Mouse (Mus musculus): Measurements from ENCODE around the gene Olfr1287. TPM values are rescaled to one million over a fixed set of nuclear protein-coding genes. Genes with fewer than 3 reads are reported as not detected.

The Olfr1287 gene
- not detected for polyA plus RNA-seq (2012; fragmentation: generic; extraction: Trizol)

GRCm38 (mm10) chr2:111448842-111449241, at the start of gene Olfr1287:
Olfr1287 (plus strand) TSS chr2:111449142.

DNA sequence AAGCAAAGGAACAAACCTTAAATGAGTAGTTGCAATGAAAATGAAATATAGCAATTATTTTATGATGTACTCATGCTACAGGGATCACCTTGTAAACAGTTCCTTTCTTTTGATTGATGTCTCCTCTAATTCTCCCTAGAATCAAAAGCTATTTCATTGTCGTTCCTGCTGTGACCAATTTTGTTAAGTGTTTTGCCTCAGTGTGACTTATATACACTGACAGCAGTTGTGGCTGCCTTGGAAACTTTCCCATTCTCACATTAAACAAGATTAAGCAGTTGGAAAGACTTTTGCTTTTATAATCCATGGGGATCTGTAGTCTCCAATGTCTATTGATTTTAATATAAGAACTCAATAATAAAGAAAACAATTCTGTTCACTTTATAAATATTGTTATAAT, 26.0 kb upstream of the Olfr1287 start, which contains the start of gene Olfr1286:
TSS of gene Olfr1286 (minus strand) at position 185 of the 400 bp plus-strand sequence.

GRCm38 (mm10) chr2:111473801-111474200, 24.9 kb downstream of the Olfr1287 start, which contains the start of gene Olfr1288:
Olfr1288 (plus strand) TSS chr2:111474101.

DNA sequence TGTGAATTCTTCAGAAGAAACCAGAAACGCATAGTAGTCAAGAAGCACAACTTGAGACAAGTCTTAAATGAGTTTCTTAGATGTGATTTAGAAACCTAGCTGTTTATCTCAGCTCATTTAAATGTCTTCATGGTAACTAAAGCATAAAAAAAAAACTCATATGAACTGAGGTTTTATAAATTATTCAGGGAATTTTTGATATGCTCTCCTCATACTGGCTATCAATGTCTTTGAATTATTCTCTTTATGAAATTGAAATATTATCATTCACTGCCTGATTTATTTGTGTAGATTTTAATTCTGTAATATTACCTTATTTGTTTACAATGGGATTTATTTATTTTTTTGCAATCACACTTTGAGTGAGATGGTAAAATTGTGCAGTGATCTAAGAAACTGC, 31.6 kb downstream of the Olfr1287 start, which contains the start of gene Olfr1289:
TSS of gene Olfr1289 (plus strand) at position 301 of the 400 bp plus-strand sequence.

GRCm38 (mm10) chr2:111493729-111494128, 44.8 kb downstream of the Olfr1287 start, which contains the start of gene Olfr1290:
Olfr1290 (minus strand) TSS chr2:111493829.

DNA sequence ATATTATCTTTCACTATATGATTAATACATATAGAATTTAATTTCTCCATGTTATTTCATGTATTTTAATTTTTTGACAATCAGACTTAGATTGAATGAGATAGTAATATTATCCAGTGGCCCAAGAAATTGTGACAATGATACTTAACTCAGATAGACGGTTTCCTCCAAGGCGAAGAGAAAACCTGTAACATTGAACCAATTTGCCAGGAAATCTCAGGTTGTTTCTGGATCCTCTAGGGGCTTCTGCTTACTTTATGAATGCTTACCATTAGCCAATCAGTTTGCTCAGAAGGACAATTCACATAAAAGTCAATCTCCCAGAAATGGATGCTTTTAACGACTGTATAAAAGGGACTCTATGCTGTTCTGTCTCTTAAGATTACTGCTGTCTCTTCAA, 47.9 kb downstream of the Olfr1287 start, which contains the start of gene Olfr1291-ps1:
TSS of gene Olfr1291-ps1 (plus strand) at position 301 of the 400 bp plus-strand sequence.

Other genes starting within 250 kb of the Olfr1287 start
- gene 4930430A15Rik, start 219.5 kb upstream of the Olfr1287 start, polyA plus RNA-seq (2012; fragmentation: generic; extraction: Trizol): not detected
- gene Olfr1275, start 213.9 kb upstream of the Olfr1287 start, polyA plus RNA-seq (2012; fragmentation: generic; extraction: Trizol): not detected
- not detected for gene Olfr1276, start 194.6 kb upstream of the Olfr1287 start, polyA plus RNA-seq (2012; fragmentation: generic; extraction: Trizol)
- gene Olfr1277, start 175.0 kb upstream of the Olfr1287 start, polyA plus RNA-seq (2012; fragmentation: generic; extraction: Trizol): not detected
- gene Olfr1278, start 159.0 kb upstream of the Olfr1287 start, polyA plus RNA-seq (2012; fragmentation: generic; extraction: Trizol): not detected
- gene Olfr1279, start 148.5 kb upstream of the Olfr1287 start, polyA plus RNA-seq (2012; fragmentation: generic; extraction: Trizol): not detected
- gene Olfr1280, start 135.1 kb upstream of the Olfr1287 start, polyA plus RNA-seq (2012; fragmentation: generic; extraction: Trizol): not detected
- not detected for gene Olfr1281, start 122.6 kb upstream of the Olfr1287 start, polyA plus RNA-seq (2012; fragmentation: generic; extraction: Trizol)
- not detected for gene Olfr1282, start 113.1 kb upstream of the Olfr1287 start, polyA plus RNA-seq (2012; fragmentation: generic; extraction: Trizol)
- not detected for gene Olfr1283, start 82.4 kb upstream of the Olfr1287 start, polyA plus RNA-seq (2012; fragmentation: generic; extraction: Trizol)
- gene Olfr1284, start 73.6 kb upstream of the Olfr1287 start, polyA plus RNA-seq (2012; fragmentation: generic; extraction: Trizol): not detected
- gene Olfr1286, start 26.0 kb upstream of the Olfr1287 start, polyA plus RNA-seq (2012; fragmentation: generic; extraction: Trizol): not detected
- gene Olfr1288, start 25.0 kb downstream of the Olfr1287 start, polyA plus RNA-seq (2012; fragmentation: generic; extraction: Trizol): not detected
- gene Olfr1289, start 31.7 kb downstream of the Olfr1287 start, polyA plus RNA-seq (2012; fragmentation: generic; extraction: Trizol): not detected
- not detected for gene Olfr1290, start 44.7 kb downstream of the Olfr1287 start, polyA plus RNA-seq (2012; fragmentation: generic; extraction: Trizol)
- gene Olfr1291-ps1, start 48.0 kb downstream of the Olfr1287 start, polyA plus RNA-seq (2012; fragmentation: generic; extraction: Trizol): not detected
- gene Olfr1293-ps, start 76.1 kb downstream of the Olfr1287 start, polyA plus RNA-seq (2012; fragmentation: generic; extraction: Trizol): not detected
- not detected for gene Olfr1294, start 91.1 kb downstream of the Olfr1287 start, polyA plus RNA-seq (2012; fragmentation: generic; extraction: Trizol)
- gene Olfr1295, start 120.5 kb downstream of the Olfr1287 start, polyA plus RNA-seq (2012; fragmentation: generic; extraction: Trizol): not detected
- gene Olfr1297, start 177.4 kb downstream of the Olfr1287 start, polyA plus RNA-seq (2012; fragmentation: generic; extraction: Trizol): not detected
- gene Olfr1298, start 200.1 kb downstream of the Olfr1287 start, polyA plus RNA-seq (2012; fragmentation: generic; extraction: Trizol): not detected
- not detected for gene Olfr1299, start 212.3 kb downstream of the Olfr1287 start, polyA plus RNA-seq (2012; fragmentation: generic; extraction: Trizol)

All from C3H10T1/2 (cell line).